8 mouse cellular contexts compared by ENCODE assay signal in genomic region chr5:129786818-129787790, GRCm38 (mm10). TPM values are rescaled to one million over a fixed set of nuclear protein-coding genes. Genes with fewer than 3 reads are reported as not detected.
DNase-seq lines count a peak whose midpoint lies in the region; ATAC-seq and TF ChIP-seq lines count a peak whose summit lies in the region.

Gene Psph (minus strand): TSS chr5:129787449.

- H3K4me3 ChIP-seq in E14TG2a.4 (replicated peaks; ENCODE audit: low read length), result peak within 1 kb of the TSS; percentile 95
- peak within 1 kb of the TSS; percentile 93 for H3K4me3 ChIP-seq in forebrain, embryonic 12.5 days (replicated peaks)
- peak within 1 kb of the TSS; percentile 93 for H3K4me3 ChIP-seq in heart, postnatal 0 days (ENCODE audit: low read depth, low read length)
- peak within 1 kb of the TSS; percentile 81 for H3K4me3 ChIP-seq in liver, embryonic 16.5 days (ENCODE audit: low read depth, low read length)
- H3K4me3 ChIP-seq in neural tube, embryonic 13.5 days, result peak within 1 kb of the TSS; percentile 96
- H3K4me3 ChIP-seq in testis, adult 2 months (ENCODE audit: control insufficient read depth, low read depth, low read length), result peak within 1 kb of the TSS; percentile 99

- no peaks in the 10 kb centered on the region for H3K9me3 ChIP-seq in E14TG2a.4 (ENCODE audit: low read length)
- no peaks in the 10 kb centered on the region for H3K9me3 ChIP-seq in forebrain, embryonic 12.5 days
- no peaks in the 10 kb centered on the region for H3K9me3 ChIP-seq in heart, postnatal 0 days (replicated peaks; ENCODE audit: control insufficient read depth, low read length)
- no peaks in the 10 kb centered on the region for H3K9me3 ChIP-seq in liver, embryonic 16.5 days (replicated peaks; ENCODE audit: control insufficient read depth, low read length)
- H3K9me3 ChIP-seq in neural tube, embryonic 13.5 days, result no peaks in the 10 kb centered on the region

- peak; percentile 76 for TF ChIP-seq POLR2A in testis, adult 2 months (IDR thresholded peaks at IDR 0.05; ENCODE audit: control insufficient read depth, low read depth, low read length)

- no peak for TF ChIP-seq CTCF in E14TG2a.4 (conservative IDR thresholded peaks at IDR 0.05; ENCODE audit: low read length)
- no peak for TF ChIP-seq CTCF in heart, postnatal 0 days (IDR thresholded peaks at IDR 0.05; ENCODE audit: low read depth)
- no peak for TF ChIP-seq CTCF in testis, adult 2 months (IDR thresholded peaks at IDR 0.05; ENCODE audit: control insufficient read depth, insufficient read depth, insufficient replicate concordance, low read depth, low read length)

- peak; percentile 99 for ATAC-seq in forebrain, embryonic 12.5 days (ENCODE audit: low FRiP score)
- ATAC-seq in heart, postnatal 0 days (ENCODE audit: insufficient read depth, low read depth), result peak; percentile 99
- ATAC-seq in liver, embryonic 16.5 days (ENCODE audit: low read depth), result peak; percentile 99
- ATAC-seq in neural tube, embryonic 13.5 days (ENCODE audit: low read depth), result peak; percentile 99

- peak within 1 kb of the TSS; percentile 78 for H3K4me2 ChIP-seq in forebrain, embryonic 12.5 days
- H3K4me2 ChIP-seq in heart, postnatal 0 days (ENCODE audit: low read depth, low read length), result peak within 1 kb of the TSS; percentile 78
- peak within 1 kb of the TSS; percentile 73 for H3K4me2 ChIP-seq in liver, embryonic 16.5 days (ENCODE audit: low read depth, low read length)
- H3K4me2 ChIP-seq in neural tube, embryonic 13.5 days, result peak within 1 kb of the TSS; percentile 93

- peak within 1 kb of the TSS; percentile 99 for H3K27ac ChIP-seq in forebrain, embryonic 12.5 days
- H3K27ac ChIP-seq in heart, postnatal 0 days (ENCODE audit: low read depth), result peak within 1 kb of the TSS; percentile 96
- peak within 1 kb of the TSS; percentile 98 for H3K27ac ChIP-seq in liver, embryonic 16.5 days (ENCODE audit: low read length)
- peak within 1 kb of the TSS; percentile 98 for H3K27ac ChIP-seq in neural tube, embryonic 13.5 days (replicated peaks)
- H3K27ac ChIP-seq in testis, adult 2 months (ENCODE audit: control insufficient read depth, insufficient read depth, low read depth, low read length), result peak within 1 kb of the TSS; percentile 96

- peak within 1 kb of the TSS; percentile 89 for H3K9ac ChIP-seq in forebrain, embryonic 12.5 days
- H3K9ac ChIP-seq in heart, postnatal 0 days (replicated peaks; ENCODE audit: low read depth, low read length), result peak within 1 kb of the TSS; percentile 85
- peak within 1 kb of the TSS; percentile 82 for H3K9ac ChIP-seq in liver, embryonic 16.5 days (ENCODE audit: low read depth, low read length)
- peak within 1 kb of the TSS; percentile 94 for H3K9ac ChIP-seq in neural tube, embryonic 13.5 days

- under 1% methylated on average over 73 of the region's 73 CpGs for WGBS in forebrain, embryonic 12.5 days
- WGBS in heart, postnatal 0 days, result under 1% methylated on average over 73 of the region's 73 CpGs
- under 1% methylated on average over 72 of the region's 73 CpGs for WGBS in liver, embryonic 16.5 days (ENCODE audit: insufficient replicate concordance)
- under 1% methylated on average over 71 of the region's 73 CpGs for WGBS in neural tube, embryonic 13.5 days

- H3K27me3 ChIP-seq in E14TG2a.4 (ENCODE audit: insufficient read depth, low read length), result no peaks in the 10 kb centered on the region
- H3K27me3 ChIP-seq in forebrain, embryonic 12.5 days, result no peaks in the 10 kb centered on the region
- no peaks in the 10 kb centered on the region for H3K27me3 ChIP-seq in heart, postnatal 0 days (ENCODE audit: control insufficient read depth, insufficient read depth, low read length)
- no peaks in the 10 kb centered on the region for H3K27me3 ChIP-seq in liver, embryonic 16.5 days (ENCODE audit: control insufficient read depth, insufficient read depth, low read depth, low read length)
- H3K27me3 ChIP-seq in neural tube, embryonic 13.5 days, result no peaks in the 10 kb centered on the region
- H3K27me3 ChIP-seq in testis, adult 2 months (ENCODE audit: control insufficient read depth, insufficient read depth, low read length), result no peaks in the 10 kb centered on the region

- DNase-seq in c-Kit-positive CD71-positive TER-119-positive erythroid progenitor cells, embryonic 14.5 days (ENCODE audit: low spot score), result peak; percentile 99
- peak; percentile 96 for DNase-seq in heart, postnatal 0 days (ENCODE audit: low spot score)
- DNase-seq in kidney, postnatal 4 days, result peak; percentile 98 to 99

- H3K4me1 ChIP-seq in E14TG2a.4 (replicated peaks; ENCODE audit: low read depth, low read length), result peaks cover 38% of the 10 kb centered on the region
- peaks cover 20% of the 10 kb centered on the region for H3K4me1 ChIP-seq in forebrain, embryonic 12.5 days
- peaks cover 8% of the 10 kb centered on the region; the same call in 1 of the 2 replicates for H3K4me1 ChIP-seq in heart, postnatal 0 days (ENCODE audit: control insufficient read depth, insufficient read depth)
- H3K4me1 ChIP-seq in liver, embryonic 16.5 days (ENCODE audit: control insufficient read depth, low read depth, low read length), result peaks cover 15% of the 10 kb centered on the region
- peaks cover 24% of the 10 kb centered on the region for H3K4me1 ChIP-seq in neural tube, embryonic 13.5 days (replicated peaks)
- peaks cover 2% of the 10 kb centered on the region for H3K4me1 ChIP-seq in testis, adult 2 months (ENCODE audit: control insufficient read depth, insufficient read depth, low read length)

- H3K36me3 ChIP-seq in E14TG2a.4 (ENCODE audit: insufficient read depth, low read length), result peaks cover 40% of the 10 kb centered on the region
- H3K36me3 ChIP-seq in forebrain, embryonic 12.5 days (replicated peaks), result peaks cover 33% of the 10 kb centered on the region
- H3K36me3 ChIP-seq in heart, postnatal 0 days (replicated peaks; ENCODE audit: control insufficient read depth, insufficient read depth, low read length), result peaks cover 35% of the 10 kb centered on the region
- H3K36me3 ChIP-seq in liver, embryonic 16.5 days (ENCODE audit: control insufficient read depth, insufficient read depth), result peaks cover 29% of the 10 kb centered on the region
- peaks cover 34% of the 10 kb centered on the region for H3K36me3 ChIP-seq in neural tube, embryonic 13.5 days
- H3K36me3 ChIP-seq in testis, adult 2 months (ENCODE audit: control insufficient read depth, insufficient read depth, low read length), result peaks cover 2% of the 10 kb centered on the region

- peak; percentile 82 for TF ChIP-seq EP300 in heart, postnatal 0 days (IDR thresholded peaks at IDR 0.05; ENCODE audit: low read depth)

RNA-seq across cellular contexts. Expression of gene Psph, which starts in this region (rescaled TPM):
- polyA plus RNA-seq in forebrain, embryonic 12.5 days (2016; fragmentation: Nextera tagmentation; extraction: Ambion mirVana), result 42.8 and 47.3 TPM in 2 replicates
- 21.9 and 30.1 TPM in 2 replicates for total RNA-seq in heart, postnatal 0 days (2014; rRNA removed; ENCODE audit: low replicate concordance)
- polyA plus RNA-seq in heart, postnatal 0 days (2015; fragmentation: Nextera tagmentation; extraction: Ambion mirVana), result 26.2 and 26.5 TPM in 2 replicates
- polyA plus RNA-seq in liver, embryonic 16.5 days (2015; fragmentation: Nextera tagmentation; extraction: Ambion mirVana), result 92.8 and 104 TPM in 2 replicates
- 30.9 and 35.2 TPM in 2 replicates for polyA plus RNA-seq in neural tube, embryonic 13.5 days (2015; fragmentation: Nextera tagmentation; extraction: Ambion mirVana)
- 14.3 and 20.9 TPM in 2 replicates for polyA plus RNA-seq in testis, adult 2 months (2012; rRNA removed)

Comparison
In these comparisons a context has a peak if more than half of its experiments do, and no peak if none do; other contexts are left out.
1. Peak in every context shown above with its lines: DNase-seq, ATAC-seq, H3K4me3 ChIP-seq and H3K27ac ChIP-seq.